Mouse (Mus musculus) embryonic facial prominence, embryonic 14.5 days (tissue): Measurements from ENCODE around the gene Tprg. TPM values are rescaled to one million over a fixed set of nuclear protein-coding genes. Genes with fewer than 3 reads are reported as not detected.

Source experiments
- ATAC-seq: fragments of 200-750 bp; cut with Nextera tagmentation; 2 replicates; pipeline ENCODE4 v1.8.0; 2017; ENCODE audit warnings: low read depth, moderate number of reproducible peaks, moderate TSS enrichment
- DNase-seq: peaks from one replicate; pipeline ENCODE4 v3.0.0-alpha.2; 2015; ENCODE audit warnings: low spot score
- H3K27ac ChIP-seq: fragments of 300-500 bp; sonication (generic); replicated peaks from 2 replicates; pipeline ENCODE4 v1.5.1; 2014; ENCODE audit warnings: low read depth, mild to moderate bottlenecking, low read length, moderate library complexity
- H3K27me3 ChIP-seq: fragments of 300-500 bp; sonication (generic); replicated peaks from 2 replicates; pipeline ENCODE4 v1.6.1; 2014; ENCODE audit warnings: low read length; ENCODE audit not compliant: control insufficient read depth, insufficient read depth
- H3K36me3 ChIP-seq: fragments of 300-500 bp; sonication (generic); 2 replicates; pipeline ENCODE4 v1.6.1; 2014; ENCODE audit warnings: low read length, mixed read lengths; ENCODE audit not compliant: control insufficient read depth, insufficient read depth
- H3K4me1 ChIP-seq: fragments of 300-500 bp; sonication (generic); 2 replicates; pipeline ENCODE4 v1.6.1; 2014; ENCODE audit warnings: antibody characterized with exemption, low read length; ENCODE audit not compliant: control insufficient read depth, insufficient read depth
- H3K4me2 ChIP-seq: fragments of 300-500 bp; sonication (generic); 2 replicates; pipeline ENCODE4 v1.6.1; 2014; ENCODE audit warnings: low read depth, mild to moderate bottlenecking, low read length, moderate library complexity, mixed read lengths
- H3K4me3 ChIP-seq: fragments of 300-500 bp; sonication (generic); 2 replicates; pipeline ENCODE4 v1.5.1; 2014; ENCODE audit warnings: low read depth, mild to moderate bottlenecking, low read length
- H3K9ac ChIP-seq: fragments of 300-500 bp; sonication (generic); 2 replicates; pipeline ENCODE4 v1.6.1; 2014; ENCODE audit warnings: low read depth, mild to moderate bottlenecking, low read length, moderate library complexity, mixed read lengths
- H3K9me3 ChIP-seq: fragments of 300-500 bp; sonication (generic); 2 replicates; pipeline ENCODE4 v1.6.1; 2016; ENCODE audit warnings: low read length; ENCODE audit not compliant: control insufficient read depth
- WGBS: fragments of 180-500 bp; shearing (Covaris S2); extraction: QIAGEN DNeasy Blood & Tissue Kit; methylation state at CpG from one replicate; pipeline ENCODE4 v1.1.7; 2014; 5-methylcytosine and 5-hydroxymethylcytosine counted together
- polyA plus RNA-seq: library from polyadenylated mRNA; unstranded; fragments of >200 nt; fragmentation: Nextera tagmentation; extraction: Ambion mirVana; gene quantifications from 2 replicates; pipeline ENCODE4 v1.2.1, GENCODE M21; 2014

Tprg gene
- polyA plus RNA-seq, 1 experiment from 2014 or later: 3.5 TPM

DNA sequence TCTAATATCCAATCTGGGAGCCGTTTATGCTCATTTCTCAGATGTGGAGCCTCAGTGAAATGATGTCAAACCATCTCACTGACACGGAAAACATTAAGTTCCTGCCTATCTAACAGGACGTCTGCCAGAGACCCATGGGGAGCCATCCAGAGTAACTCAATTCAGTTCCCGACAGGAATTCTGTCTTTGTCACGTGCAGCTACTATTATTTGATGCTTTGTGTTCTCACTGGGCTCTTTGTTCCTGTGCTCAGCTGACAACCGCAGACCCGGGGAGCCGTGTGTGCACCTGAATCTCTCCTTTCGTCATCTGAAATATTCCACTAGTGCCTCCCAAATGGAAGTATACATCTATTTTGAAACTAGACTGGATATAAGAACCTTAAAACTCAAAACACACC lies 138.3 kb downstream of the Tprg start:
- Histone ChIP-seq H3K27ac (no peak overlapping the region), H3K4me3 (no peak overlapping the region), H3K36me3 (no peaks in the 10 kb centered on the region), H3K4me1 (peaks cover 12% of the 10 kb centered on the region), H3K9ac (no peak overlapping the region), H3K27me3 (no peaks in the 10 kb centered on the region), H3K4me2 (no peak overlapping the region), H3K9me3 (no peaks in the 10 kb centered on the region)
- DNase-seq (no peak), ATAC-seq (no peak)
- 47% methylated on average over 9 of the region's 9 CpGs for WGBS

DNA sequence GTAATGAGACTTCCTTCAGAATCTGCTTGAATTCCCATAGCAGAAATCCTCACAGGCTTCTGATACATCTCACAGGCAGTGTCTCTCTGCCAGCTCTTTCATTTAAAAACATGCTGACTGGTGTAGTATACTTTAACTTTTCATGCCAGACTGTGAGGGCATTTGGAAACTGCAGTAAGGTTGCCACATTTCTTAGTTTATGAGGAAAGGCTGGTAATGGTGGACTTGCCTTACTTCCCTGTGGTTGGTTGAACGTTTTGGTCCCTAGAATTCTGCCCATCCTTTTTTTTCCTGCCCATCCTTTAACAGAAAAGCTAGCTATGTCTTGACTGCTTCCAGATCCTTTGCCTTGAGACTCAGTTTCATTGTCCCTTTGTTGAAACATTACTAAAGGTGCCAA lies 138.8 kb downstream of the Tprg start:
- Histone ChIP-seq H3K9me3 (no peaks in the 10 kb centered on the region), H3K9ac (no peak overlapping the region), H3K4me3 (no peak overlapping the region), H3K27me3 (no peaks in the 10 kb centered on the region), H3K27ac (no peak overlapping the region), H3K4me1 (peaks cover 12% of the 10 kb centered on the region), H3K36me3 (no peaks in the 10 kb centered on the region), H3K4me2 (no peak overlapping the region)
- peak; percentile 26 for DNase-seq
- no peak for ATAC-seq
- WGBS: 56% methylated on average over 1 of the region's 1 CpGs

- no peak overlapping the region for H3K4me3 ChIP-seq
- no peak overlapping the region for H3K27ac ChIP-seq
- no peak overlapping the region for H3K9ac ChIP-seq
- H3K36me3 ChIP-seq: no peaks in the 10 kb centered on the region
- peak; percentile 55; the same call in 1 of the 2 replicates for ATAC-seq
- peaks cover 12% of the 10 kb centered on the region for H3K4me1 ChIP-seq
- DNase-seq: peak; percentile 88
- H3K9me3 ChIP-seq: no peaks in the 10 kb centered on the region
- no peak overlapping the region for H3K4me2 ChIP-seq
- no peaks in the 10 kb centered on the region for H3K27me3 ChIP-seq
- WGBS: 30% methylated on average over 3 of the region's 3 CpGs
These were observed 139.6 kb downstream of the Tprg start for GRCm38 (mm10) chr16:25426261-25426660.

DNA sequence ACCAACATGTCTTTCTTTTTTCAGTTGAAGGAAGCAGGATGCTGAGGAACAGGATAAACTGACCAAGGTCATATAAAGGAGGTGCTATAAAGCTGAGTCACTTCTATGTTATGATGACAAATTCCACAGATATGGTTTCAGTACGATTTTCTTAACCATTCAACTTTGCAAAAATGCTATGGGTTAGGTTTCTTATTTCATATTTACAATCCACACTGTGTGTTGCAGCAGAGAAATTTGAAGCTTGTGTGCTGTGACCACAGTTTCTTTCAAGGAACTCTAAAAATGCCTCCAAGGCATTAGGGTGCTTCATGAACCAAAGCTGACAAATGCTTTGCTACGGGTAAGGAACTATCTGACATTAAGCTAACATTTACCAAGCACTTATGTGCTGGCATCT lies 153.4 kb downstream of the Tprg start:
- Histone ChIP-seq H3K4me1 (0 out of 2 replicates have a peak, but pooled peaks cover 4% of the 10 kb centered on the region), H3K27ac (no peak overlapping the region), H3K4me2 (no peak overlapping the region), H3K9ac (no peak overlapping the region), H3K36me3 (no peaks in the 10 kb centered on the region), H3K27me3 (no peaks in the 10 kb centered on the region), H3K4me3 (no peak overlapping the region), H3K9me3 (no peaks in the 10 kb centered on the region)
- ATAC-seq (peak; percentile 63), DNase-seq (peak; percentile 70)
- WGBS: 23% methylated on average over 2 of the region's 2 CpGs

DNA sequence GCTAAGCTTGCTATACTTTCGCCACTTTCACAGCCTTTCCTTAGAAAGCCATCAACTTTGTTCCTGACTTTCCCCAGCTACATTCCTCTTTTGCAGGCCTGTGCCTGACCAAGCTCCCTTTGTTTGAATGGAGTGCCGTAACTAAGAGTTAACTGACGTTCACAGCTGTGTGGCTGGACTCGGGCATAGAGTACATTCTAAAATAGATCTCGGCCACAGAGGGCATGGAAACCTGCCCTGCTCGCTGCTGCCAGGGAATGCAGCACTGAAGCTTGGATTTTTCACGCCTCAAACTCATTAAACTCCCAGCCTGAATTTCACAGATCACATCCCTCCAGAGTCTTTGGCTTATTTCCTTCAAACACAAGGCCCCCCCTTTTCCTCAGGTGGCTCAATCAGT lies 159.0 kb downstream of the Tprg start:
- no peak overlapping the region for H3K9ac ChIP-seq
- DNase-seq (peak; percentile 81), ATAC-seq (peak; percentile 60; the same call in 1 of the 2 replicates)
- peak overlapping the region; percentile 50; the same call in 1 of the 2 replicates for H3K27ac ChIP-seq
- no peaks in the 10 kb centered on the region for H3K9me3 ChIP-seq
- H3K4me3 ChIP-seq: no peak overlapping the region
- H3K36me3 ChIP-seq: no peaks in the 10 kb centered on the region
- no peak overlapping the region for H3K4me2 ChIP-seq
- no peaks in the 10 kb centered on the region for H3K27me3 ChIP-seq
- WGBS: 53% methylated on average over 7 of the region's 7 CpGs
- 0 out of 2 replicates have a peak, but pooled peaks cover 5% of the 10 kb centered on the region for H3K4me1 ChIP-seq

DNA sequence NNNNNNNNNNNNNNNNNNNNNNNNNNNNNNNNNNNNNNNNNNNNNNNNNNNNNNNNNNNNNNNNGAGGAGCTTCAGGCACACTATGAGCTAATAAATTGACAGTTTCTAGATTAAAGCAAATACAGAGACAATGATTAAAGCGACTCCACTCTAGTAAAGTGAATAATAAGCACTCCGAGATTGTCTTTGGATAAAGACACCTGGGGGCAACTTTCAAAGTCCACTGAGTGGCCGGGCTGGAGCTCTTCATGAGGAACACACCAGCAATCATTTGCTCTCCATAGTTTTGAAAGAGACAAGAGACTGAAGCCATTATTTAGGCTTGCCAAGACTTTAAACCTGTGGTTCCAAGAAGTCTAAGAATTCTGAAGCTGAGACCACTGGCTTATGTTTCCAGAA lies 164.9 kb downstream of the Tprg start:
- H3K4me3 ChIP-seq: no peak overlapping the region
- H3K27me3 ChIP-seq: no peaks in the 10 kb centered on the region
- no peak overlapping the region for H3K9ac ChIP-seq
- no peaks in the 10 kb centered on the region for H3K36me3 ChIP-seq
- no peak overlapping the region for H3K4me2 ChIP-seq
- 66% methylated on average over 3 of the region's 3 CpGs for WGBS
- ATAC-seq: no peak
- no peak overlapping the region for H3K27ac ChIP-seq
- no peaks in the 10 kb centered on the region for H3K9me3 ChIP-seq
- no peak for DNase-seq
- 0 out of 2 replicates have a peak, but pooled peaks cover 5% of the 10 kb centered on the region for H3K4me1 ChIP-seq

GRCm38 (mm10) chr16:25464732-25465131 lies 178.1 kb downstream of the Tprg start:
- peaks cover 12% of the 10 kb centered on the region for H3K4me1 ChIP-seq

GRCm38 (mm10) chr16:25465435-25466139 lies 179.0 kb downstream of the Tprg start:
- H3K36me3 ChIP-seq: no peaks in the 10 kb centered on the region
- H3K9ac ChIP-seq: no peak overlapping the region
- ATAC-seq (no peak; the same call in 1 of the 2 replicates), DNase-seq (peak; percentile 54)
- WGBS: 26% methylated on average over 13 of the region's 13 CpGs
- no peaks in the 10 kb centered on the region for H3K9me3 ChIP-seq
- H3K27ac ChIP-seq: no peak overlapping the region
- H3K4me1 ChIP-seq: peaks cover 12% of the 10 kb centered on the region
- H3K4me2 ChIP-seq: no peak overlapping the region
- no peak overlapping the region for H3K4me3 ChIP-seq
- no peaks in the 10 kb centered on the region for H3K27me3 ChIP-seq

More at GRCm38 (mm10) chr16:25464732-25465131, 178.1 kb downstream of the Tprg start:
- no peaks in the 10 kb centered on the region for H3K27me3 ChIP-seq
- no peak overlapping the region for H3K9ac ChIP-seq
- H3K4me3 ChIP-seq: no peak overlapping the region
- H3K27ac ChIP-seq: no peak overlapping the region
- H3K9me3 ChIP-seq: no peaks in the 10 kb centered on the region
- WGBS: 67% methylated on average over 4 of the region's 4 CpGs
- no peaks in the 10 kb centered on the region for H3K36me3 ChIP-seq
- ATAC-seq (no peak), DNase-seq (no peak)
- no peak overlapping the region for H3K4me2 ChIP-seq

- WGBS: 78% methylated on average over 3 of the region's 3 CpGs
- Histone ChIP-seq H3K27ac (no peak overlapping the region), H3K9me3 (no peaks in the 10 kb centered on the region), H3K4me3 (no peak overlapping the region), H3K9ac (no peak overlapping the region), H3K36me3 (no peaks in the 10 kb centered on the region), H3K4me1 (peaks cover 12% of the 10 kb centered on the region), H3K27me3 (no peaks in the 10 kb centered on the region), H3K4me2 (no peak overlapping the region)
- DNase-seq: no peak
- ATAC-seq: no peak
These were observed 181.4 kb downstream of the Tprg start for GRCm38 (mm10) chr16:25468040-25468439.
